Mouse (Mus musculus) forebrain, postnatal 0 days (tissue): ENCODE measurements around the gene R3hdm4. TPM values are rescaled to one million over a fixed set of nuclear protein-coding genes. Genes with fewer than 3 reads are reported as not detected.

Source experiments
- ATAC-seq: fragments of 200-750 bp; cut with Nextera tagmentation; 2 replicates; pipeline ENCODE4 v1.8.0; 2017; ENCODE audit warnings: mild to moderate bottlenecking, moderate library complexity
- DNase-seq: peaks from one replicate; pipeline ENCODE4 v3.0.0-alpha.2; 2015
- H3K27ac ChIP-seq: fragments of 300-500 bp; sonication (generic); 2 replicates; pipeline ENCODE4 v1.5.1; 2014; ENCODE audit warnings: low read depth, mild to moderate bottlenecking, antibody characterized with exemption, low read length, moderate library complexity, mixed read lengths
- H3K27me3 ChIP-seq: fragments of 300-500 bp; sonication (generic); 2 replicates; pipeline ENCODE4 v1.6.1; 2014; ENCODE audit warnings: mild to moderate bottlenecking, low read length, mixed read lengths; ENCODE audit not compliant: insufficient read depth
- H3K36me3 ChIP-seq: fragments of 300-500 bp; sonication (generic); 2 replicates; pipeline ENCODE4 v1.6.1; 2014; ENCODE audit warnings: mild to moderate bottlenecking, moderate library complexity; ENCODE audit not compliant: insufficient read depth
- H3K4me1 ChIP-seq: fragments of 300-500 bp; sonication (generic); 2 replicates; pipeline ENCODE4 v1.6.1; 2014; ENCODE audit warnings: antibody characterized with exemption; ENCODE audit not compliant: insufficient read depth
- H3K4me2 ChIP-seq: fragments of 300-500 bp; sonication (generic); 2 replicates; pipeline ENCODE4 v1.6.1; 2014; ENCODE audit warnings: low read depth, mild to moderate bottlenecking, moderate library complexity
- H3K4me3 ChIP-seq: fragments of 300-500 bp; sonication (generic); 2 replicates; pipeline ENCODE4 v1.5.1; 2014; ENCODE audit warnings: low read depth, low read length, mixed read lengths
- H3K9ac ChIP-seq: fragments of 300-500 bp; sonication (generic); 2 replicates; pipeline ENCODE4 v1.6.1; 2014; ENCODE audit warnings: mild to moderate bottlenecking
- H3K9me3 ChIP-seq: fragments of 300-500 bp; sonication (generic); 2 replicates; pipeline ENCODE4 v1.6.1; 2016; ENCODE audit warnings: low read length
- CTCF ChIP-seq: sonication (generic); IDR thresholded peaks from 2 replicates; pipeline ENCODE4 v1.5.1; 2016; ENCODE audit warnings: antibody characterized with exemption, control low read depth, low read depth
- WGBS: fragments of 180-500 bp; shearing (Covaris S2); extraction: QIAGEN DNeasy Blood & Tissue Kit; methylation state at CpG from one replicate; pipeline ENCODE4 v1.1.7; 2014; 5-methylcytosine and 5-hydroxymethylcytosine counted together
- polyA plus RNA-seq: library from polyadenylated mRNA; unstranded; fragments of >200 nt; fragmentation: Nextera tagmentation; extraction: Ambion mirVana; gene quantifications from 2 replicates; pipeline ENCODE4 v1.2.1, GENCODE M21; 2015
- total RNA-seq: library from RNA; depleted of rRNA; stranded (reverse); fragments of >200 nt; gene quantifications from 2 replicates; pipeline ENCODE4 v1.2.3, GENCODE M21; 2014

R3hdm4 gene
- total and polyA plus RNA-seq, 2 experiments from 2014 or later = 129 to 333 TPM

DNA sequence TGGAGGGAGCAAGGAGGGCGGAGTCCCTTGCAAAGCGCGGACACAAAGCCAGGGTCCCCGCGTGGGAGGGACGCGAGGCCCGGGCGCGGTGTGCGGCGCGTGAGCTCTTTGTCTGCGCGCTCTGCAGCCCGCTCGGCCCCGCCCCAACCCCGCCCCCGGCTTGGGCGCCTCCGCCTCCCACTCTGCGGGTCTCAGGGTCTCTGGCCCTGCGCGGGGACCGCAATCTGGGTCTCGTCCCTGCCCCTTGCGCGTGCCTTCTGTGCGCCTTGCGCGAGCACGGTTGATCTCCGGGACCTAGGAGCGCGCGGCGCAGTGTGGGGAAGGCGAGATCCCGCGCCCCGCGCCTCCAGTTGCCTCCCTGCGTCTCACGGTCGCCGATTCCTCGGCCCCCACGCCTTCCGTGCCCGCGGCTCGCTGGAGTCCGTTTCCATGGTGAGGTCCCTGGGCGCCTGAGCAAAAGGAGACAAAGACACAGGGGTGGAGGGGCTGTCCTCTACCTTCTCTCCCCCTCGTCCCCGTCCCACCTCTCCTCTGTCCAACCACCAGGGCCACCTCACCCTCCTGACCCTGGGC is 46.6 kb downstream of the R3hdm4 start, which contains the start of the genes Prtn3 and Plppr3:
Prtn3 (plus strand) TSS at position 187 of the 573 bp plus-strand sequence.
Plppr3 (minus strand) TSS at position 345 of the 573 bp plus-strand sequence.
- peak within 1 kb of the TSS; percentile 87 for H3K9ac ChIP-seq
- H3K27me3 ChIP-seq = no peaks in the 10 kb centered on the region
- under 1% methylated on average over 39 of the region's 57 CpGs for WGBS
- no peaks in the 10 kb centered on the region for H3K4me1 ChIP-seq
- no peak; the same call in 1 of the 2 replicates for TF ChIP-seq CTCF
- peak within 1 kb of the TSS; percentile 54 for H3K4me3 ChIP-seq
- ATAC-seq (peak; percentile 88), DNase-seq (peak; percentile 89)
- peak within 1 kb of the TSS; percentile 67 for H3K4me2 ChIP-seq
- H3K27ac ChIP-seq = peak within 1 kb of the TSS; percentile 93
- peaks cover 12% of the 10 kb centered on the region for H3K36me3 ChIP-seq
- H3K9me3 ChIP-seq = no peaks in the 10 kb centered on the region

DNA sequence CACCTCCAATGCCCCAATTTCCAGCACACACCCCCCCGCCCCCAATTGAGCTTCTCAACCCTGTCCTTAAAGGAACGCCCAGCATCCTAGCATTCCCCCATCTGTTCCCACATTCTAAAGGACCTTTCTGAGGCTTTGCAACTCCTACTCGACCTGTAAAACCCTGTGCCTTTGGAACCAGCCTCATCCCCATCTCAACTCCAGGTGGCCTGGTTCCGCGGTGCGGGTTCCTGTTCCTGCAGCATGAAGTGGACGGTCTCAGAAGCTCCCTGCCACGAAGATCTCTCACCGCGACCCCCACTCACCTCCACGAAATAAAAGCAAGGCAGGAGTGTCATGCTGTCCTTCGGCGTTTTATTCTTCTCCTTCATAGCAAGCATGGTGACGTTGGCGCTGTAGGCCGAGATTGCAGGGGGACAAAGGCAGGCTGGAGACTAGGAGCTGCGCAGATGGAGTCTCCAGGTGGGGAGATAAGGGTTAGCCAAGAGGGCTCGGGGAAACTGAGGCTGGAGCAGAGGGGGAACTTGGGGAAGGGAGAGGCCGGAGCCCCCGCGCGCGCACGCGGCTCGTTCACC is 47.2 kb downstream of the R3hdm4 start:
- H3K4me3 ChIP-seq = peak overlapping the region; percentile 54
- no peaks in the 10 kb centered on the region for H3K4me1 ChIP-seq
- H3K36me3 ChIP-seq = peaks cover 13% of the 10 kb centered on the region
- TF ChIP-seq CTCF = no peak
- DNase-seq = no peak
- H3K4me2 ChIP-seq = peak overlapping the region; percentile 67
- H3K9ac ChIP-seq = peak overlapping the region; percentile 87
- H3K27me3 ChIP-seq = no peaks in the 10 kb centered on the region
- H3K9me3 ChIP-seq = no peaks in the 10 kb centered on the region
- peak; percentile 32 for ATAC-seq
- 3% methylated on average over 26 of the region's 26 CpGs for WGBS
- peak overlapping the region; percentile 93 for H3K27ac ChIP-seq

DNA sequence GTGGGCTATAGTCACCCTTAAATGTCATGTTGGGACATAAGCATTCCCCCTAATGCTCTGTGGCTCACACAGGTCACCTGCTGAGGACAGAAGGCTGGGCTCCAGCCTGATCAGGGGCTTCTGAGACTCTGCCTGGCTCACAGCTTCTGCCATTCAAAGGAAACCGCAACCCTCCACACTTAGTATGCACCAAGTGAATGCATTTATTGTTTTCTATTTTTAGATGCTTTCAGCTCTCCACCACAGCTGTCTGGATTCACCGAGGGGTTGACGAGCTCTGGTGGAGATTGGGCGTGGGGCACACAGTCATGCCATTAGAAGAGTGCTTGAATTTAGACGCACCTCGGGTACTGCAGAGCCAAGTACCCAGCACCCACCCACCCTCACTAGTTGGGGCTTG is 47.7 kb downstream of the R3hdm4 start:
- peak; percentile 66 for DNase-seq
- peaks cover 13% of the 10 kb centered on the region for H3K36me3 ChIP-seq
- no peaks in the 10 kb centered on the region for H3K4me1 ChIP-seq
- no peak for TF ChIP-seq CTCF
- no peaks in the 10 kb centered on the region for H3K9me3 ChIP-seq
- no peaks in the 10 kb centered on the region for H3K27me3 ChIP-seq
- H3K4me2 ChIP-seq = peak overlapping the region; percentile 67
- H3K9ac ChIP-seq = peak overlapping the region; percentile 87
- under 1% methylated on average over 6 of the region's 6 CpGs for WGBS
- H3K27ac ChIP-seq = peak overlapping the region; percentile 93
- peak overlapping the region; percentile 54 for H3K4me3 ChIP-seq
- ATAC-seq = peak; percentile 25

DNA sequence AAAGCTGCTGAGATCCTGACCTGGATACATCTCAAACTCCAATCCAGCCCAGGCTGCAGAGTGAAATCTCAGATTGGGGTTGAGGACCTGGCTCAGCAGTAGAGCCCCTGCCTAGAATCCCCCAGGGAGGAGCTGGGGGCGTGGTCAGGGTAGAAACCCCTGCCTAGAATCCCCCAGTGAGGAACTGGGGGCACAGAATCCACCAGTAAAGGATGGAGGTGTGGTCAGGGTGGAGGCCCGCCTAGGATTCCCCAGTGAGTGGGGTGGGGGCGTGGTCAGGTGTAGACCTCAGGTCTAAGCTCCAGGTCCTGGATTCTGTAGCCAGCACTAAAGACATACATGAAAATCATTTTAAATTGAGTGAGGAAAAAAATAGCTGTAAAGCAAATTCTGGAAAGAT is 48.1 kb downstream of the R3hdm4 start:
- Histone ChIP-seq H3K4me1 (no peaks in the 10 kb centered on the region), H3K27me3 (no peaks in the 10 kb centered on the region), H3K4me3 (peak overlapping the region; percentile 54), H3K9me3 (no peaks in the 10 kb centered on the region), H3K36me3 (peaks cover 13% of the 10 kb centered on the region), H3K27ac (peak overlapping the region; percentile 93), H3K9ac (peak overlapping the region; percentile 87), H3K4me2 (peak overlapping the region; percentile 67)
- no peak for ATAC-seq
- WGBS = 55% methylated on average over 3 of the region's 3 CpGs
- no peak for DNase-seq
- TF ChIP-seq CTCF = no peak

DNA sequence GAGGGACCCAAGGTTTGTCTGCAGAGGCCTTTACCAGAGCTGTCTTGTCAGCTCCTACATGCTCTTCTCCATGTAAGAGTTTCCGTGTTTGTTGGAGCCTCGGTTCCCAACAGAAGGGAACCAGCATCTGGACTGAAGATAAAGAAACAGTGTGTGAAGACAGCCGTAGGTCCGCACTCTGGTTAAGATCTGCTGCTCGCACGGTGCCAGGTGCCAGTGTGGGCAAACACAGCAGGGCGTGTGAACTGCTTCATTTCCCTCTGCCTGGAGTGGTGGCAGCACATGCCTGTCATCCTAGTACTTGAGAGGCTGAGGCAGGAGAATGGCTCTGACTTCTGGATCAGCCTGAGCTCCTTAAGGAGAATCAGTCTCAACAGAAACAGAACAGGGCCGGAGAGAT is 49.2 kb downstream of the R3hdm4 start:
- WGBS = 61% methylated on average over 8 of the region's 8 CpGs
- no peaks in the 10 kb centered on the region for H3K9me3 ChIP-seq
- DNase-seq (no peak), ATAC-seq (no peak)
- H3K27me3 ChIP-seq = no peaks in the 10 kb centered on the region
- no peak overlapping the region for H3K9ac ChIP-seq
- peak overlapping the region; percentile 67 for H3K4me2 ChIP-seq
- H3K36me3 ChIP-seq = peaks cover 20% of the 10 kb centered on the region
- no peaks in the 10 kb centered on the region for H3K4me1 ChIP-seq
- no peak overlapping the region for H3K27ac ChIP-seq
- no peak for TF ChIP-seq CTCF
- 0 out of 2 replicates have a peak overlapping the region, but pooled peaks have one; percentile 17 for H3K4me3 ChIP-seq

DNA sequence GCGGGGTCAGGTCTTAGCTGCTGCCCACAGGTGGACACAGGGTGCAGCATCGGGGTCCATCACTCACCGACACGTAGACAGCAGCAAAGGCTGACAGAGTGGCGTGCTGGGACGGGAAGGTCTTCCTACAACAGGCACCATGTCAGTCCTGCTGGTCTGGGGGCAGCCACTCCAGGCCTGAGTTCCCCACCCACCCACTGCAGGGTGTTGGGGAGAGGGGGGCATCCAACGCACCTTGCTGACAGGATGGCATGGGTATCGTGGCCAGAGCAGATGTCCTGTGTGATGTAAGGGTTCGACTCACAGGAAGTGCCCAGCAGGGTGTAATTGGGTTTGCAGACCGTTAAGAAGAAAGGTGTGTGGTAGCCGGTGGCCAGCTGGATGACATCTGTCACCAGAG is 54.4 kb downstream of the R3hdm4 start:
- WGBS = 77% methylated on average over 11 of the region's 11 CpGs
- Histone ChIP-seq H3K4me1 (no peaks in the 10 kb centered on the region), H3K9ac (no peak overlapping the region), H3K9me3 (no peaks in the 10 kb centered on the region), H3K27me3 (no peaks in the 10 kb centered on the region), H3K36me3 (peaks cover 71% of the 10 kb centered on the region), H3K27ac (no peak overlapping the region), H3K4me2 (no peak overlapping the region), H3K4me3 (no peak overlapping the region)
- DNase-seq (no peak), ATAC-seq (no peak)
- TF ChIP-seq CTCF = no peak

DNA sequence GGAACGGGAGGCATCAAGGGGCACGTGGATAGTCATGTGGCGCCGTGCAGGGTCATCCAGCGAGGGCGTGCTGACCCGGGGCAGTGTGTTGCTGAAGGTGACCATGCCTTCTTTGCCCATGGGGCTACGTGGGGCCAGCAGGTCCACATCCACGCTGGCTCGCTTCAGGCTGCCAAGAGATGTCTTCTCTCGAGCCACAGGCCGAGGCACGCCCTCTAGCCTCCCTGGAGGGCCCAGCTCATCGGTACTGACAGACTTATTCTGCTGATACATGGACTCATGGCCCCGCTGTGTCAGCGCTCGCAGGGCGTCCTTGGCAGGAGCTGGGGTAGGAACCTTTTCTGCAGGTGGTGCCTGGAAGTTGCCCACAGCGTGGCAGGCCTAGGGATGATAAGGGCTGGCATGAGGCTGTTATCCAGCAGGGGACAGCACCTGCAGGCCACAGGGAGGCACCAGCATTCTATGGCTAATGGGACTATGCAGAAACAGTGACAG is 55.2 kb downstream of the R3hdm4 start:
- WGBS = 73% methylated on average over 19 of the region's 19 CpGs
- no peak overlapping the region for H3K4me2 ChIP-seq
- H3K4me3 ChIP-seq = no peak overlapping the region
- H3K9me3 ChIP-seq = no peaks in the 10 kb centered on the region
- H3K27me3 ChIP-seq = no peaks in the 10 kb centered on the region
- peak; percentile 47 for TF ChIP-seq CTCF
- no peaks in the 10 kb centered on the region for H3K4me1 ChIP-seq
- DNase-seq = no peak
- ATAC-seq = peak; percentile 4; the same call in 1 of the 2 replicates
- H3K27ac ChIP-seq = 0 out of 2 replicates have a peak overlapping the region, but pooled peaks have one; percentile 15
- H3K36me3 ChIP-seq = peaks cover 79% of the 10 kb centered on the region
- no peak overlapping the region for H3K9ac ChIP-seq
